Mouse (Mus musculus): ENCODE data around the gene Npas3. TPM values are rescaled to one million over a fixed set of nuclear protein-coding genes. Genes with fewer than 3 reads are reported as not detected.

The Npas3 gene
- polyA plus RNA-seq, 1 experiment from 2014 or later = 0.08 TPM

GRCm38 (mm10) chr12:53948826-53949225, 700.3 kb downstream of the Npas3 start:
- Histone ChIP-seq H3K36me3 (replicated peaks; ENCODE audit: insufficient read depth, low read length) (no peaks in the 10 kb centered on the region), H3K4me3 (ENCODE audit: low read depth, low read length) (no peak overlapping the region), H3K9ac (replicated peaks) (no peak overlapping the region), H3K27ac (ENCODE audit: low read depth) (no peak overlapping the region), H3K4me1 (ENCODE audit: insufficient read depth) (no peaks in the 10 kb centered on the region), H3K4me2 (ENCODE audit: low read depth, low read length) (no peak overlapping the region), H3K9me3 (ENCODE audit: low read length) (no peaks in the 10 kb centered on the region), H3K27me3 (ENCODE audit: insufficient read depth, low read length) (no peaks in the 10 kb centered on the region)
- ATAC-seq (no peak), DNase-seq (no peak)
- TF ChIP-seq EP300 (IDR thresholded peaks at IDR 0.05; ENCODE audit: low read depth) = no peak
- TF ChIP-seq CTCF (IDR thresholded peaks at IDR 0.05; ENCODE audit: low read depth) = no peak
- 75% methylated on average over 2 of the region's 2 CpGs for WGBS (ENCODE audit: insufficient replicate concordance)

- Histone ChIP-seq H3K9me3 (ENCODE audit: low read length) (no peaks in the 10 kb centered on the region), H3K9ac (replicated peaks) (no peak overlapping the region), H3K4me1 (ENCODE audit: insufficient read depth) (no peaks in the 10 kb centered on the region), H3K27ac (ENCODE audit: low read depth) (no peak overlapping the region), H3K4me2 (ENCODE audit: low read depth, low read length) (no peak overlapping the region), H3K4me3 (ENCODE audit: low read depth, low read length) (no peak overlapping the region), H3K36me3 (replicated peaks; ENCODE audit: insufficient read depth, low read length) (no peaks in the 10 kb centered on the region), H3K27me3 (ENCODE audit: insufficient read depth, low read length) (no peaks in the 10 kb centered on the region)
- 73% methylated on average over 7 of the region's 7 CpGs for WGBS (ENCODE audit: insufficient replicate concordance)
- no peak for ATAC-seq
- no peak for DNase-seq
- no peak for TF ChIP-seq CTCF (IDR thresholded peaks at IDR 0.05; ENCODE audit: low read depth)
Measured at GRCm38 (mm10) chr12:53962004-53962403, 713.5 kb downstream of the Npas3 start.

GRCm38 (mm10) chr12:53963534-53963933, 715.1 kb downstream of the Npas3 start:
- H3K9ac ChIP-seq (replicated peaks) = no peak overlapping the region
- no peak overlapping the region for H3K27ac ChIP-seq (ENCODE audit: low read depth)
- ATAC-seq = no peak
- no peaks in the 10 kb centered on the region for H3K27me3 ChIP-seq (ENCODE audit: insufficient read depth, low read length)
- TF ChIP-seq EP300 (IDR thresholded peaks at IDR 0.05; ENCODE audit: low read depth) (no peak), CTCF (IDR thresholded peaks at IDR 0.05; ENCODE audit: low read depth) (no peak)
- DNase-seq = no peak
- WGBS (ENCODE audit: insufficient replicate concordance) = 62% methylated on average over 5 of the region's 5 CpGs
- no peaks in the 10 kb centered on the region for H3K36me3 ChIP-seq (replicated peaks; ENCODE audit: insufficient read depth, low read length)
- H3K4me2 ChIP-seq (ENCODE audit: low read depth, low read length) = no peak overlapping the region
- H3K4me1 ChIP-seq (ENCODE audit: insufficient read depth) = no peaks in the 10 kb centered on the region
- no peak overlapping the region for H3K4me3 ChIP-seq (ENCODE audit: low read depth, low read length)
- H3K9me3 ChIP-seq (ENCODE audit: low read length) = no peaks in the 10 kb centered on the region

GRCm38 (mm10) chr12:53969378-53970174, 721.1 kb downstream of the Npas3 start:
- H3K9ac ChIP-seq (replicated peaks) = no peak overlapping the region
- no peaks in the 10 kb centered on the region for H3K27me3 ChIP-seq (ENCODE audit: insufficient read depth, low read length)
- DNase-seq (no peak), ATAC-seq (no peak)
- H3K36me3 ChIP-seq (replicated peaks; ENCODE audit: insufficient read depth, low read length) = no peaks in the 10 kb centered on the region
- H3K4me3 ChIP-seq (ENCODE audit: low read depth, low read length) = no peak overlapping the region
- 77% methylated on average over 10 of the region's 10 CpGs for WGBS (ENCODE audit: insufficient replicate concordance)
- TF ChIP-seq EP300 (IDR thresholded peaks at IDR 0.05; ENCODE audit: low read depth) (no peak), CTCF (IDR thresholded peaks at IDR 0.05; ENCODE audit: low read depth) (no peak)
- H3K27ac ChIP-seq (ENCODE audit: low read depth) = no peak overlapping the region
- H3K4me1 ChIP-seq (ENCODE audit: insufficient read depth) = no peaks in the 10 kb centered on the region
- no peak overlapping the region for H3K4me2 ChIP-seq (ENCODE audit: low read depth, low read length)
- no peaks in the 10 kb centered on the region for H3K9me3 ChIP-seq (ENCODE audit: low read length)

GRCm38 (mm10) chr12:53970721-53971120, 722.2 kb downstream of the Npas3 start:
- H3K4me2 ChIP-seq (ENCODE audit: low read depth, low read length) = no peak overlapping the region
- ATAC-seq (no peak), DNase-seq (no peak)
- 84% methylated on average over 7 of the region's 7 CpGs for WGBS (ENCODE audit: insufficient replicate concordance)
- no peak for TF ChIP-seq CTCF (IDR thresholded peaks at IDR 0.05; ENCODE audit: low read depth)
- no peak for TF ChIP-seq EP300 (IDR thresholded peaks at IDR 0.05; ENCODE audit: low read depth)
- no peaks in the 10 kb centered on the region for H3K4me1 ChIP-seq (ENCODE audit: insufficient read depth)
- H3K4me3 ChIP-seq (ENCODE audit: low read depth, low read length) = no peak overlapping the region
- H3K27ac ChIP-seq (ENCODE audit: low read depth) = no peak overlapping the region
- H3K9ac ChIP-seq (replicated peaks) = no peak overlapping the region
- H3K9me3 ChIP-seq (ENCODE audit: low read length) = no peaks in the 10 kb centered on the region
- no peaks in the 10 kb centered on the region for H3K36me3 ChIP-seq (replicated peaks; ENCODE audit: insufficient read depth, low read length)
- H3K27me3 ChIP-seq (ENCODE audit: insufficient read depth, low read length) = no peaks in the 10 kb centered on the region

GRCm38 (mm10) chr12:53973414-53973813, 724.9 kb downstream of the Npas3 start:
- no peak for TF ChIP-seq EP300 (IDR thresholded peaks at IDR 0.05; ENCODE audit: low read depth)
- no peak for TF ChIP-seq CTCF (IDR thresholded peaks at IDR 0.05; ENCODE audit: low read depth)
- Histone ChIP-seq H3K9me3 (ENCODE audit: low read length) (no peaks in the 10 kb centered on the region), H3K27me3 (ENCODE audit: insufficient read depth, low read length) (no peaks in the 10 kb centered on the region), H3K4me3 (ENCODE audit: low read depth, low read length) (no peak overlapping the region), H3K4me1 (ENCODE audit: insufficient read depth) (no peaks in the 10 kb centered on the region), H3K36me3 (replicated peaks; ENCODE audit: insufficient read depth, low read length) (no peaks in the 10 kb centered on the region), H3K9ac (replicated peaks) (no peak overlapping the region), H3K4me2 (ENCODE audit: low read depth, low read length) (no peak overlapping the region), H3K27ac (ENCODE audit: low read depth) (no peak overlapping the region)
- DNase-seq (no peak), ATAC-seq (no peak)
- 72% methylated on average over 6 of the region's 6 CpGs for WGBS (ENCODE audit: insufficient replicate concordance)
